Mouse (Mus musculus): ENCODE measurements at regions not wholly inside any gene's neighbourhood (a gene's known extent, or its start where the extent isn't known, plus 50 kb on each side); places are given as distances from the start of the nearest gene placed in this dataset.

DNA sequence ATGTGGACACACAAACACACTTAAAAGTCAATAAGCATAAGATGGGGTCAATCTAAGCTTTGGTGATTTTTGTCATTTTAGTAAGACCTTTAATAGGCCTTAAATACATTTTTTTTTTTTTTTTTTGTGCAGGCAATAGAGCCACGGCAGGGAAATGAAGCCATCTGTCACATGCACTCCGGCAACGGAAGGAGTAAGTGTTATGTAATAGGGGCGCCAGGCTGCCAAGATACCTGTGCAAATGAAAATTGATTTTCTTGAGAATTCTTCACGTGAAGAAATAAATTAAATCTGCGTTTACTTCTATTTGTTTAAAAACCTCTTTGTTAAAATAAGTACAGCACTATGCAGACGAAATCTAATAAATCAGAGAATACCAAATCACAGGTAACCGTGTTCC lies 54.6 kb upstream of the Card11 start:
- Histone ChIP-seq H3K4me3 (no peak overlapping the region), H3K4me1 (no peaks in the 10 kb centered on the region), H3K36me3 (no peaks in the 10 kb centered on the region), H3K27me3 (ENCODE audit: low read depth, poor library complexity, severe bottlenecking) (no peaks in the 10 kb centered on the region), H3K9me3 (replicated peaks) (peaks cover 11% of the 10 kb centered on the region), H3K27ac (replicated peaks) (no peak overlapping the region)
- 92% methylated on average over 8 of the region's 8 CpGs for WGBS
- no peak for DNase-seq (ENCODE audit: low spot score)

DNA sequence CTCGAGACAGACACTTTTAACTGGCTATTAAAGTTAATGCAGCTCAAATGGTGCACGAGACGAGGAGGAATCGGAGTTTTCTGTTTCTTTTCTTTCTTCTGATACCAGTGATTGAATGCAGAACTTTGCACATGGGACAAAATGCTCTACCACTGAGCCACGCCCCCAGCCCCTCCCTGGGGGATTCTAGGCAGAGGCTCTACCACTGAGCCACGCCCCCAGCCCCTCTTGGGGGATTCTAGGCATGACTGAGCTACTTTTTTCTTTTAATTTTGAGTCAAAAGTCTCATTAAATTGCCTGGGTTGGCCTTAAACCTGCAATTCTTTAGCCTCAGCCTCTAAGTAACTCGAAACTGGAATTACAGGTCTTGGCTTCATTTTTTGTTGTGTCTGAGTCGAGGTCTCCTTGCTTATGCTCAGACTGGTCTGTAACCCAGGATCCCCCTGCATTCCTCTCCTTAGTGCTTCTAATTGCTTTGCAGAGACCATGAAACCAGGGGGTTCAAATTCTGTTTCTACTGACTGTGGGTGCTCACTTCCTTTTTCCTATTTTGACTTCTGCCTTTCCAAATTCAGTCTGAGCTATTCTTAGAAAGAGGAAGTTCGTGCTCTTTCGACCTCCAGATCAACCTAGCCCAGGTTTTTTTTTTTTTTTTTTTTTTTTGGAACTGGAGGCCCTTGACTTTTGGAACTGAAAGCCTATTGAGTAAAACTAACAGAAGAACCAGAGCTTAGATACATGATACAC lies 55.4 kb upstream of the Card11 start:
- Histone ChIP-seq H3K27me3 (ENCODE audit: low read depth, poor library complexity, severe bottlenecking) (no peaks in the 10 kb centered on the region), H3K27ac (replicated peaks) (no peak overlapping the region), H3K4me3 (no peak overlapping the region), H3K9me3 (replicated peaks) (peaks cover 11% of the 10 kb centered on the region), H3K4me1 (no peaks in the 10 kb centered on the region), H3K36me3 (no peaks in the 10 kb centered on the region)
- DNase-seq (ENCODE audit: low spot score), result no peak
- 87% methylated on average over 10 of the region's 10 CpGs for WGBS

DNA sequence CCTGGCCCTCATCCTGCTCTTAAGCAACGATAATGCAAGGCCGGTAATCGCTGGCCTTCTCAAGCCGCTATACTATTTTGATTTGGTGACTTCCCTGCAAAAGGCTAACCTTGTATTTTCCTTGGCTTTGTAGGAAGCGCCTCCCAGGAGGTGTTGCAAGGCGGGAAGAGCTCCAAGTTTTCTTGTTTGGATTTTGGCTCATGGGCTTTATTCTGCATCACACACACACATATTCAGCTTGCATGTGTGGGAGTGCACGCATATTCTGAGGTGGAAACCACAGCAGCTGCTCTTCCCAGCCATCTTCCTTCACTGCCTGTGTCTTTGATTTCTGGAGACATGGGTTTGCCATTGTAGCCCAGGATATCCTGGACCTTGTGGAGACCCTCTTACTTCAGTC lies 57.8 kb upstream of the Card11 start:
- Histone ChIP-seq H3K27me3 (ENCODE audit: low read depth, poor library complexity, severe bottlenecking) (no peaks in the 10 kb centered on the region), H3K9me3 (replicated peaks) (no peaks in the 10 kb centered on the region), H3K36me3 (no peaks in the 10 kb centered on the region), H3K4me3 (no peak overlapping the region), H3K4me1 (no peaks in the 10 kb centered on the region), H3K27ac (replicated peaks) (no peak overlapping the region)
- 89% methylated on average over 7 of the region's 7 CpGs for whole genome bisulfite sequencing
- no peak for DNase-seq (ENCODE audit: low spot score)

DNA sequence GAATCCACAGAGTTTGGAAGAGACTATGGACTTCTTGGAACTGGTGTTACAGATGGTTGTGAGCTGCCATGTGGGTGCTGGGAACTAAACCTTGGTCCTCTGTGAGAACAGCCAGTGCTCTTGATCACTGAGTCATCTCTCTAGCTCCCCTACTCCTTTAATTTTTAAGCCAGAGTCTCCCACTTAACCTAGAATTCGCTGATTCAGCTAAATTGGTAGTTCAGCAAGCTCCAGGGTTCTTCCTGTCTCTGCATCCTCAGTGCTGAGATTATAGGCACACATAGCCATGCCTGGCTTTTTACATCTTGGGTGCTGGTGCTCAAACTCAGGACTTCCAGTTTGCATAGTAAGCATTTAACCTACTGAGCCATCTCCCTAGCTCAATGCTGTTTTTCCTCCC lies 58.5 kb upstream of the Card11 start:
- 58% methylated on average over 1 of the region's 1 CpGs for WGBS
- Histone ChIP-seq H3K4me1 (no peaks in the 10 kb centered on the region), H3K4me3 (no peak overlapping the region), H3K27ac (replicated peaks) (no peak overlapping the region), H3K9me3 (replicated peaks) (no peaks in the 10 kb centered on the region), H3K27me3 (ENCODE audit: low read depth, poor library complexity, severe bottlenecking) (no peaks in the 10 kb centered on the region), H3K36me3 (no peaks in the 10 kb centered on the region)
- DNase-seq (ENCODE audit: low spot score), result no peak

DNA sequence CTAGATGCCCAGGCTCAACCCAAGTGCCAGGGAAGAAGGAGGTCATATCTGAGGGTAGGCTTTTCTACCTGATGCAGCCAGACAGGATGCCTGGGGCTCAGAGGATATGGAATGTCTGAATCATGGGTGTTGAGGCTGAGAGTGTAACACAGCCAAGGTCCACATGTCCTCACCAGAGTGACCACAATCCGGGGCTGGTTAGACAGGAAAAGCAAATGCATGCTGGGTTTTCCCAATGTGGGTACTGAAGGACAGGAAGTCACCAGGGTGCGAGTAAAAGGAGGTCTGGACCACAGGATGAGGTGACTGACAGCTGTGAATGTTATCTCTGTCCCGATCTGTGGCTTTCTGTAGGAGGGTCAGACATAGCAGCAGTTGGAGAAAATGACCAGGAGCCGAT lies 61.8 kb upstream of the Card11 start:
- Histone ChIP-seq H3K4me1 (no peaks in the 10 kb centered on the region), H3K4me3 (no peak overlapping the region), H3K27me3 (ENCODE audit: low read depth, poor library complexity, severe bottlenecking) (no peaks in the 10 kb centered on the region), H3K36me3 (no peaks in the 10 kb centered on the region), H3K27ac (replicated peaks) (no peak overlapping the region), H3K9me3 (replicated peaks) (no peaks in the 10 kb centered on the region)
- no peak for DNase-seq (ENCODE audit: low spot score)
- 78% methylated on average over 4 of the region's 4 CpGs for WGBS

DNA sequence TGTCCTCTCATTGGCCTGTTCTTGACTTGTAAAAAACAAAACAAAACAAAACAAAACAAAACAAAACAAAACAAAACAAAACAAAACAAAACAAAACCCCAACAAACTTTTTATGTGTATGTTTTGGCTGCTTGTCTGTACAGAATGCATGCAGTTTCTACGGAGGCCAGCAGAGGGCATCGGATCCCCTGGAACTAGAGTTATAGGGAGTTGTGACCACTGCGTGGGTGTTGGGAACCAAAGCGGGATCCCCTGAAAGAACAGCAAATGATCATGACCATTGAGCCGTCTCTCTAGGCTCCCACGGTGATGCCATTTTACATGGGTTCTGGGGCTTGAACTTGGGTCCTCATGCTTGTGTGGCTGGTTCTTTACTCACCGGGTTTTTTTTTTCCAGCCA lies 67.2 kb upstream of the Card11 start:
- no peaks in the 10 kb centered on the region for H3K36me3 ChIP-seq
- H3K27ac ChIP-seq (replicated peaks), result no peak overlapping the region
- H3K27me3 ChIP-seq (ENCODE audit: low read depth, poor library complexity, severe bottlenecking), result no peaks in the 10 kb centered on the region
- H3K4me1 ChIP-seq, result no peaks in the 10 kb centered on the region
- 80% methylated on average over 7 of the region's 7 CpGs for WGBS
- H3K9me3 ChIP-seq (replicated peaks), result no peaks in the 10 kb centered on the region; the same call in 1 of the 2 replicates
- no peak overlapping the region for H3K4me3 ChIP-seq
- no peak for DNase-seq (ENCODE audit: low spot score)

DNA sequence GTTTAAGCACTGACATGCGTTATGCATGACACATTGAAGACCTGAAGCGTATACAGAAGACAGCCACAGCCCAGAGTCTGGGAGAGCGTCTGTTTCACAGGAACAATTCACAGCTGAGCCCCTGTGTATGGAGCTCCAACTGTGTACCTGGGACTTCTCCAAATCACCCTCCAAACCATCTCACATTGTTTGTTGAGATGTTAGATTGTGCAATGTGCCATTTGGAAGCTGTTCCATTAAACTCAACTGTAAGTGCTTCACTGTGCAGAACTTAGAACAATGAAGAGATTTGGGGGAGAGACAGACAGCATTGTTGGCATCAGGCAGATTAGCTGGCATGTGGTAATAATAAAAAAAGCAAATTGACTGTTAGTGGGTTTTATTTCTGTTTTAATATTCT lies 74.1 kb upstream of the Card11 start:
- no peak for DNase-seq (ENCODE audit: low spot score)
- H3K4me3 ChIP-seq, result no peak overlapping the region
- no peaks in the 10 kb centered on the region; the same call in 1 of the 2 replicates for H3K4me1 ChIP-seq
- H3K36me3 ChIP-seq, result no peaks in the 10 kb centered on the region
- H3K27me3 ChIP-seq (ENCODE audit: low read depth, poor library complexity, severe bottlenecking), result no peaks in the 10 kb centered on the region
- H3K27ac ChIP-seq (replicated peaks), result no peak overlapping the region
- WGBS, result 85% methylated on average over 3 of the region's 3 CpGs
- H3K9me3 ChIP-seq (replicated peaks), result no peaks in the 10 kb centered on the region

DNA sequence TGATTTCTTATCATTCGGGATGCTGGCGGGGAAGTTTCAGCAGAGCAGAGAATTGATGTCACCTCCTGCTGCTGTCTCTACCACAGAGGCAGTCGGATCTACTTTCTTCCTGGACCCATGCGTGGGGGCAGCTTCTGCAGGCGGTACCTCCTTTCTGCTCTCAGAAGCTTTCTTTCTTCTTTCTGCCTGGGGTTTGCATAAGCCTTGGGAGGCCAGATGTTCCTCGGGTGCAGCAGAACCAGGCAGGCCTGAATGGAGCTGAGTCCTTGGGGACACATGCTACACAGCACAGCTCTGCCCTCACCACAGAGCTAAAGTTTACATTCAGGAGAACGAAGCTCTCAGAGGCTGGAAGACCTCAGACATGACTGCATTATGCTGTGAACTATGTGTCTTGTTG lies 75.8 kb upstream of the Card11 start:
- H3K9me3 ChIP-seq (replicated peaks), result no peaks in the 10 kb centered on the region
- no peak for DNase-seq (ENCODE audit: low spot score)
- 69% methylated on average over 7 of the region's 7 CpGs for WGBS
- no peaks in the 10 kb centered on the region for H3K27me3 ChIP-seq (ENCODE audit: low read depth, poor library complexity, severe bottlenecking)
- no peaks in the 10 kb centered on the region for H3K36me3 ChIP-seq
- no peaks in the 10 kb centered on the region; the same call in 1 of the 2 replicates for H3K4me1 ChIP-seq
- no peak overlapping the region for H3K4me3 ChIP-seq
- H3K27ac ChIP-seq (replicated peaks), result no peak overlapping the region

DNA sequence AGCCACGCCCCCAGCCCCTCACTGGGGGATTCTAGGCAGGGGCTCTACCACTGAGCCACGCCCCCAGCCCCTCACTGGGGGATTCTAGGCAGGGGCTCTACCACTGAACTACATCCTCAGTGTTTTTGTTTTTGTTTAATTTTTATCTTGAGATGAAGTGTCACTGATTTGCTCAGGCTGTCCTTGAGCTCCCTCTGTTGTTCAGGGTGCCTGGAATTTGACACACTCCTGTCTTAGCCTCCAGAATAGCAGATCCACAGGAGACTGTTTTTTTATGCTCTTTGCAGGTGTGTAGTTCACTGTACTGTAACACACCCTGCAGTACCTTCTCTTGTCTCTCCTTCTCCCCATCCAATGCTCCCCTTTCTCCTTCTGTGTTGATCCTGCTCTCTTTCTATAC lies 76.6 kb upstream of the Card11 start:
- DNase-seq (ENCODE audit: low spot score), result no peak
- no peaks in the 10 kb centered on the region for H3K27me3 ChIP-seq (ENCODE audit: low read depth, poor library complexity, severe bottlenecking)
- H3K9me3 ChIP-seq (replicated peaks), result no peaks in the 10 kb centered on the region
- no peaks in the 10 kb centered on the region for H3K36me3 ChIP-seq
- no peak overlapping the region for H3K4me3 ChIP-seq
- 85% methylated on average over 2 of the region's 2 CpGs for WGBS
- H3K27ac ChIP-seq (replicated peaks), result no peak overlapping the region
- H3K4me1 ChIP-seq, result no peaks in the 10 kb centered on the region; the same call in 1 of the 2 replicates

DNA sequence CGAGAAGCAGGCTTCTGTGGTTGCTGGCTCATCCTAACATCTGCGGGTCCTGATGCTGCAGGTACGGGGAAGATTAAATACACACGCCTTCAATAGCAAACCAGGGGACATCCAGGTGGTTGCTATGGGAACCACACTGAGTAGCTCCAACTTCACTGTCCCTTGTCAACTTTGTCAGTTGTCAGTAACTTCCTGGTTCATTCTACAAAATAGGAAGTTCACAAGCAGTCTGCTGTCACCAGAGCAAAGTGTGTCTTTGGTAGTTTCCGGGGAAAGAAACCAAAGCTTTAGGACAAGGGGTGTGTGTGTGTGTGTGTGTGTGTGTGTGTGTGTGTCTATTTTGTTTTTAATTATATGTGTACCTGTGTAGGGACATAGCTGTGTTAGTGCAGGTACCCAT lies 80.5 kb upstream of the Card11 start:
- Histone ChIP-seq H3K36me3 (no peaks in the 10 kb centered on the region), H3K27ac (replicated peaks) (no peak overlapping the region), H3K4me1 (peaks cover 23% of the 10 kb centered on the region), H3K27me3 (ENCODE audit: low read depth, poor library complexity, severe bottlenecking) (no peaks in the 10 kb centered on the region), H3K9me3 (replicated peaks) (0 out of 2 replicates have a peak, but pooled peaks cover 2% of the 10 kb centered on the region), H3K4me3 (no peak overlapping the region)
- DNase-seq (ENCODE audit: low spot score), result no peak
- 88% methylated on average over 5 of the region's 5 CpGs for WGBS

DNA sequence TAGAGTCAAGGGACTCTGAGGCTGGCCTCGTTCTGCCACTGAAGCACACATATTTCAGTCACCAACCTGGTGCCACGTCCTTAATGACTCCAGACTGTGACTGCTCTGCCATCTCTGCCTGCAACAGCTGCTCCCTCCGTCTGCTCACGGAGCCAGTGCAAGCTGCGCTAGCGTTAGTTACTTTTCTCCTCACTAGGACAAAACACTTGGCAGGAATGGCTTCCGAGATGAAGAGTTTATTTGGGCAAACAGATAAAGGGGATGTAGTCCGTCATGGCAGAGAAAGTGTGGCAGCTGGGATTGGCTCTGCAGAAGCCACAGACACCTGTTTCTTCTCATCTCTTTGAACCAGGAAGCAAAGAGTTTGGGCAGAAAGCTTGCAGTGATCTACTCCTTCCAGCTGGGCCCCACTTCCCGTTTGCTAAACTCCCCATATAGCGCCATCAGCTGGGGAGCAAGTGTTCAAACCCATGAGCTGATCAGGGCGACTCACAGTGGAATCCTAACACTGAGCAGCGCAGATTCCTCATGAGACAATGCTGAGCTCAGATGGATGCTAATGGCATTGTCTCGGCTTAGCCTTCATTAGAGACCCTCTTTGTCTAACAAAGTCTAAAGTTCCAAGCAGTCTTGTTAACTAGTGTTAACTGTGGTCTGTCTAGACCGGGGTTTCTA lies 83.8 kb upstream of the Card11 start:
- no peak for DNase-seq (ENCODE audit: low spot score)
- no peaks in the 10 kb centered on the region for H3K27me3 ChIP-seq (ENCODE audit: low read depth, poor library complexity, severe bottlenecking)
- H3K9me3 ChIP-seq (replicated peaks), result 0 out of 2 replicates have a peak, but pooled peaks cover 2% of the 10 kb centered on the region
- H3K4me3 ChIP-seq, result no peak overlapping the region
- no peaks in the 10 kb centered on the region for H3K36me3 ChIP-seq
- WGBS, result 84% methylated on average over 14 of the region's 14 CpGs
- peak overlapping the region; percentile 55 for H3K27ac ChIP-seq (replicated peaks)
- H3K4me1 ChIP-seq, result peaks cover 23% of the 10 kb centered on the region

DNA sequence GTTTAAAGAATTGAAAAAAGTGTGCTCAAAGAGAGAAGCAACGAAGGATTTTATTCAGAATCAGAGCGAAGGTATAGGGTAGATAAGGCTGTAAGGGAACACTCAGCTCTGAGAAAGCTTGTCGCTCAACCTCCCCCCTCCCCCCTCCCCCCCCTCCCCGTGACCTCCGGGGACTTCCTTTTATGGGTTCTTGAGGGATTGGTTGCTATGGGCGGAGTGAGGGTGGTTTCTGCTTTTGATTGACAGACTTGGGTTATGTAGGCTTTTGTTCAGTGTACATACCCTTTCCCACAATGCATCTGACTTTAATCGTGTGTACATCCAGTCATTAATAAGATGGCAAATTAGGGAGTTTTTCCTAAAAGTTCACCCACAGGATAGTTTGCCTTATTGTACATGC lies 84.4 kb upstream of the Card11 start:
- Histone ChIP-seq H3K27me3 (ENCODE audit: low read depth, poor library complexity, severe bottlenecking) (no peaks in the 10 kb centered on the region), H3K9me3 (replicated peaks) (0 out of 2 replicates have a peak, but pooled peaks cover 2% of the 10 kb centered on the region), H3K36me3 (no peaks in the 10 kb centered on the region), H3K4me3 (no peak overlapping the region), H3K4me1 (peaks cover 23% of the 10 kb centered on the region), H3K27ac (replicated peaks) (peak overlapping the region; percentile 55)
- 54% methylated on average over 7 of the region's 7 CpGs for WGBS
- DNase-seq (ENCODE audit: low spot score), result peak; percentile 34

DNA sequence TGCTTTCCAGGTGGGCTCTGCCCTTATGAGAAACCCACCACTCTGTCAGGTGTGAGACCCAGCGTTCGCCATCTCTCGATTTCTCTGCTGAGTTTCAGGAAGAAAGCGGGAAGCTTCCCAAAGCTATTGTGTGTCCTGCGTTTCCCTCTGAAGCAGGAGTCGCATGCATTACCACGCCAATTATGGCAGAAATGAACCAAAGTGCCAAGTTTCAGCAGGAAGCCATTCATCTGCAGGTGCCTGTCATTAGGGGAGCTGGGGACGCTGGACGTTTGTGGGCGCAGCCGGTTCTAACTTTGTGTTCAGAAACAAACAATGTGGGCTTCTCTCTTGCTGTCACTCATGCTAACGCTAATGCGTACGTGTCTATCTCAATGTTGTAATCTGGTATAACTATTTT lies 91.3 kb upstream of the Card11 start:
- Histone ChIP-seq H3K9me3 (replicated peaks) (no peaks in the 10 kb centered on the region), H3K27me3 (ENCODE audit: low read depth, poor library complexity, severe bottlenecking) (no peaks in the 10 kb centered on the region), H3K4me1 (peaks cover 6% of the 10 kb centered on the region; the same call in 1 of the 2 replicates), H3K4me3 (no peak overlapping the region), H3K27ac (replicated peaks) (0 out of 2 replicates have a peak overlapping the region, but pooled peaks have one; percentile 13), H3K36me3 (no peaks in the 10 kb centered on the region)
- DNase-seq (ENCODE audit: low spot score), result no peak
- WGBS, result 78% methylated on average over 14 of the region's 14 CpGs

All from midbrain, embryonic 10.5 days (tissue).